Mouse (Mus musculus) ES-E14 (cell line): ENCODE measurements around the gene Cbx6. TPM values are rescaled to one million over a fixed set of nuclear protein-coding genes. Genes with fewer than 3 reads are reported as not detected.
"Not testable (repeated sequence)": the region's sequence is repeated elsewhere in the genome, so short reads cannot be mapped to it uniquely, and the experiment has no call there.

Source experiments
- DNase-seq: peaks from one replicate; pipeline ENCODE4 v3.0.0-alpha.2; 2013; ENCODE audit warnings: low read depth, low spot score
- H3K27ac ChIP-seq: 2 replicates; pipeline ENCODE4 v1.5.1; 2012; ENCODE audit warnings: low read depth, mild to moderate bottlenecking, low read length, moderate library complexity, mixed read lengths; ENCODE audit not compliant: poor library complexity, insufficient read depth, severe bottlenecking
- H3K36me3 ChIP-seq: 2 replicates; pipeline ENCODE4 v1.6.1; 2012; ENCODE audit warnings: mild to moderate bottlenecking, low read length, moderate library complexity, mixed read lengths; ENCODE audit not compliant: control insufficient read depth, poor library complexity, insufficient read depth, severe bottlenecking
- H3K4me1 ChIP-seq, 2 experiments: fragments of 150-350 bp in 1 of 2; sonication (generic) in 1 of 2; 2 replicates each; pipeline ENCODE4 v1.6.1; 2012; ENCODE audit warnings: low read length in 2 of 2, mild to moderate bottlenecking in 1 of 2, mixed read lengths in 1 of 2; ENCODE audit not compliant: control insufficient read depth in 2 of 2, insufficient read depth in 2 of 2, poor library complexity in 1 of 2
- H3K4me3 ChIP-seq, 2 experiments: fragments of 150-350 bp in 1 of 2; sonication (generic) in 1 of 2; 2 replicates each; pipeline ENCODE4 v1.5.1; 2012; ENCODE audit warnings: low read length in 2 of 2, low read depth in 1 of 2, mild to moderate bottlenecking in 1 of 2, mixed read lengths in 1 of 2; ENCODE audit not compliant: insufficient read depth in 1 of 2, poor library complexity in 1 of 2, severe bottlenecking in 1 of 2
- H3K9ac ChIP-seq: 2 replicates; pipeline ENCODE4 v1.6.1; 2012; ENCODE audit warnings: low read depth, mild to moderate bottlenecking, low read length, mixed read lengths; ENCODE audit not compliant: poor library complexity, insufficient read depth, severe bottlenecking
- H3K9me3 ChIP-seq: fragments of 150-350 bp; sonication (generic); 2 replicates; pipeline ENCODE4 v1.6.1; 2012; ENCODE audit warnings: low read depth, mild to moderate bottlenecking, low read length; ENCODE audit not compliant: control insufficient read depth, insufficient read depth
- CHD2 ChIP-seq: IDR thresholded peaks from 2 replicates; pipeline ENCODE4 v1.6.1; 2014; ENCODE audit warnings: mild to moderate bottlenecking, low read depth, low read length, inconsistent platforms
- HCFC1 ChIP-seq: IDR thresholded peaks from 2 replicates; pipeline ENCODE4 v1.6.1; 2012; ENCODE audit warnings: low read length, inconsistent platforms, borderline replicate concordance; ENCODE audit not compliant: insufficient read depth
- MAFK ChIP-seq: IDR thresholded peaks from 2 replicates; pipeline ENCODE4 v1.6.1; 2014; ENCODE audit warnings: mild to moderate bottlenecking, low read depth, low read length, inconsistent platforms; ENCODE audit not compliant: insufficient read depth
- ZC3H11A ChIP-seq: IDR thresholded peaks from 2 replicates; pipeline ENCODE4 v1.6.1; 2012; ENCODE audit warnings: low read depth, mild to moderate bottlenecking, inconsistent platforms, low read length, borderline replicate concordance
- ZNF384 ChIP-seq: IDR thresholded peaks from 2 replicates; pipeline ENCODE4 v1.6.1; 2012; ENCODE audit warnings: low read depth, low read length, inconsistent platforms
- in situ Hi-C, 2 experiments: fragments of 600-800 bp; cut with MboI; formaldehyde crosslinking; loops; one replicate each; pipeline ENCODE4 v1.15.1; 2025; ENCODE audit warnings: low sequenced_read_pairs in 2 of 2, inconsistent platforms in 1 of 2; ENCODE audit not compliant: unreplicated experiment in 2 of 2
- total RNA-seq: library from RNA; depleted of rRNA; stranded (reverse); fragments of 300-350 nt; gene quantifications from 2 replicates; pipeline ENCODE4 v1.2.3, GENCODE M21; 2012

Gene Cbx6
- total RNA-seq, 1 experiment = 28.2 TPM

DNA sequence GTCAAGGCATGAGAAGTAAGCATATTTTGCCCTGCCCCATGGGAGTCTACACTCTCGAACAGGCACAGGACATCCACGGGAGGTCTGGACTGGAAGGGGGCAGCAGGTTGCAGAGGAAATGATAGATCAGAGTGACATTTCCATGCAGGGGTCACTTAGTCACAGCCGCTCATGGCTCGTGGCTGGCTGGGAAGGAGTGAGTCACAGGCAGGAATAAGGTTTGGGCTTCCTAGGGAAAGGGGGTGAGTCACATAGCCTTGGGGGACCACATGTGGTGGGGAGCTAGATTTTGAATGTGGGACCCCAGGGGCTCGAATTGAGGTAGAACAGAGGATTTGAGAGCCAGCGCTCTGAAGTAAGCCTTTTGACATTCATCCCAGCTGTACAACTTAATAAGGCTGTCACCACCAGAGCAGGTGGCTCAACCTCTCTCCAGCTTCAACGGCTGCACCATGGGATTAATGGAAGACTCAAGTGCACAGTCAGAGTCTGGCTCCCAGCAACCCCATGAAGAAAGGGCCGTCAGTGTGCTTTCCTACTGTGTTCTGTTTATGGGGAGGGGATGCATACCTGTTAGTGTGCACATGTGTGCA is 20.7 kb downstream of the Cbx6 start:
- no peaks in the 10 kb centered on the region; a peak in 1 of 4 replicates for H3K4me1 ChIP-seq
- H3K36me3 ChIP-seq = no peaks in the 10 kb centered on the region
- no peak for TF ChIP-seq ZNF384
- TF ChIP-seq CHD2 = no peak
- no peak for TF ChIP-seq ZC3H11A
- TF ChIP-seq HCFC1 = no peak
- no peak for TF ChIP-seq MAFK
- no peak overlapping the region for H3K4me3 ChIP-seq
- in situ Hi-C loops = no loop called here
- no peak overlapping the region for H3K9ac ChIP-seq
- H3K9me3 ChIP-seq = no peaks in the 10 kb centered on the region
- no peak for DNase-seq
- no peak overlapping the region for H3K27ac ChIP-seq

DNA sequence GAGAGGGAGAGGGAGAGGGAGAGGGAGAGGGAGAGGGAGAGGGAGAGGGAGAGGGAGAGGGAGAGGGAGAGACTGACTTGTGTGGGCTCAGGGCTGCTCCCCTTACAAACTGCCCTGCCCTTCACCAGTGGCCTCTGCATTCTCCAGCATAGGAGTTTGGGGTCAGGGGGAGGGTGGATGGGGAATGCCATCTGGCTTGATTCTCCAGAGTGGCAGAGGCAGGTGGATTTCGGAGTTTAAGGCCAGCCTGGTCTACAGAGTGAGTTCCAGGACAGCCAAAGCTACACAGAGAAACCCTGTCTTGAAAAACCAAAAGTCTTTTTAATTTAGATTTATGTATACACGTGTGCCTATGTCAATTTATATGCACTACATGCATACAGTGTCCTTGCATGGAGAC is 21.6 kb downstream of the Cbx6 start:
- H3K4me3 ChIP-seq, H3K4me1 ChIP-seq, H3K9ac ChIP-seq, DNase-seq, H3K27ac ChIP-seq, in situ Hi-C loops, H3K9me3 ChIP-seq, H3K36me3 ChIP-seq: not testable (repeated sequence)

DNA sequence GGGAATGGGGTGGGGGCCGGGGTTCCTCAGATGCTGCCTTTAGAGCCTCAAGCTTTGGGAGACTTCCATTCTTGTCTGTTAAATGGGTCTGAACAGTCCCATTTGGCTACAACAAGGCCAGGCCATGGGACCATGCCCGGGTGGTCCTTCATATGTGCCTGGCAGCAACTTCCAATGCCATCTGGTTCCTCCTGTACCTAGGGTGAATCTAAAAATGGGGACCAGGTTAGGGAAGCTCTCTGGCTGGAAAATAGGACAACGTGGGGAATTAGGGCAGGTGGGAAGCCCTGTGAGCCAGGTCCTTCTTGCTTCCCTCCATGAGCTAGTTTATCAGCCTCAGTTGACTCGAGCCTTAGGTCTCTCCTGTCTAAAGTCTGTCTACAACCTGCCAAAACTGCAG is 23.5 kb downstream of the Cbx6 start:
- in situ Hi-C loops = no loop called here
- no peaks in the 10 kb centered on the region; a peak in 1 of 4 replicates for H3K4me1 ChIP-seq

DNA sequence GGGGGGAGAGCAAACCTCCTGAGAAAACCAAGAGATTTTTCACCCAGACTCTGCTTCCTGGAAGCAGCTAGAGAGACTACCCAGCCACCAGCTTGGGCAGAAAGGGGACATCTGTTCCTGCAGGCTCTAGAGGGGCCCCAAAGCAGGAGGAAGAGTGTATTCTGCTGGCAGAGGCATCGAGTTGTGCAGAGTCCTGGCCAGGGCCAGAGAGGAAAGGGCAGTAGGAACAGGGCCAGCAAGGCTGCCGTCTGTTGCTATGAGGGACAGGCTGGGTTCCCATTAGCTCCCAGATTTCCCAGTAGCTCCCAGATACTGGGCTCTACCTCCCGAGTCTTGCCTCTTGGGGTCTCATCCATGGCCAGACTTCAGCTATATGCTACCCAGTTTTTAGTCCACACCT is 24.4 kb downstream of the Cbx6 start:
- no peaks in the 10 kb centered on the region for H3K36me3 ChIP-seq
- H3K9me3 ChIP-seq = no peaks in the 10 kb centered on the region
- DNase-seq = no peak
- peaks cover 0 to 1% of the 10 kb centered on the region in 2 experiments; a peak in 1 of 4 replicates for H3K4me1 ChIP-seq
- in situ Hi-C loops = no loop called here
- no peak overlapping the region for H3K9ac ChIP-seq
- no peak overlapping the region for H3K4me3 ChIP-seq
- no peak overlapping the region for H3K27ac ChIP-seq
- no peak for TF ChIP-seq HCFC1
- TF ChIP-seq CHD2 = no peak
- TF ChIP-seq ZC3H11A = no peak
- TF ChIP-seq MAFK = no peak
- TF ChIP-seq ZNF384 = no peak

More for the DNA sequence above, 23.5 kb downstream of the Cbx6 start:
- H3K4me3 ChIP-seq = no peak overlapping the region
- TF ChIP-seq ZNF384 (no peak), HCFC1 (no peak), MAFK (no peak), CHD2 (no peak), ZC3H11A (no peak)
- H3K36me3 ChIP-seq = no peaks in the 10 kb centered on the region
- no peak overlapping the region for H3K27ac ChIP-seq
- DNase-seq = no peak
- no peaks in the 10 kb centered on the region for H3K9me3 ChIP-seq
- H3K9ac ChIP-seq = no peak overlapping the region

DNA sequence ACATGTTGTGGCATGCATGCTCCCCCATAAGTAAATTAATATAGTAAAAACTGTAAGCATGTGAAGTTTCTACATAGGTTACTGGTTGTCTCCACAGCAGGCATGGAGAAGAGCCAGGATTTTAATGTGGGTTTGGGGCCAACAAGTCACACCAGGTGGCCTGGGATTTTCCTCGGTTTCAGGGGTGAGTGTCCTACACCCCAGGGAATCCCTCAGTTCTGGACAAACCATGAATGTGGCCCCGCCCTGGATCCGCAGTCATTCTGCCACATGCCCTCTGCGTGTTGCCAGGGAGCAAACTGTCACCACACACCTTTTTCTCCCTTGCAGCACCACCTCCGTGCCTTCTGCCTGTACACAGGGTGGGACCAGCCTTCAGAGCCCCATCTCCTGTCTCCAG is 25.8 kb downstream of the Cbx6 start:
- no peak overlapping the region for H3K27ac ChIP-seq
- TF ChIP-seq MAFK = no peak
- no peak for TF ChIP-seq ZNF384
- no peak for TF ChIP-seq HCFC1
- in situ Hi-C loops = no loop called here
- H3K9ac ChIP-seq = no peak overlapping the region
- H3K9me3 ChIP-seq = no peaks in the 10 kb centered on the region
- H3K36me3 ChIP-seq = no peaks in the 10 kb centered on the region
- H3K4me1 ChIP-seq = peaks cover 0 to 4% of the 10 kb centered on the region in 2 experiments; a peak in 1 of 4 replicates
- DNase-seq = no peak
- H3K4me3 ChIP-seq = no peak overlapping the region
